Comparison of ENCODE assay signal across 8 mouse cellular contexts in the genomic region with DNA sequence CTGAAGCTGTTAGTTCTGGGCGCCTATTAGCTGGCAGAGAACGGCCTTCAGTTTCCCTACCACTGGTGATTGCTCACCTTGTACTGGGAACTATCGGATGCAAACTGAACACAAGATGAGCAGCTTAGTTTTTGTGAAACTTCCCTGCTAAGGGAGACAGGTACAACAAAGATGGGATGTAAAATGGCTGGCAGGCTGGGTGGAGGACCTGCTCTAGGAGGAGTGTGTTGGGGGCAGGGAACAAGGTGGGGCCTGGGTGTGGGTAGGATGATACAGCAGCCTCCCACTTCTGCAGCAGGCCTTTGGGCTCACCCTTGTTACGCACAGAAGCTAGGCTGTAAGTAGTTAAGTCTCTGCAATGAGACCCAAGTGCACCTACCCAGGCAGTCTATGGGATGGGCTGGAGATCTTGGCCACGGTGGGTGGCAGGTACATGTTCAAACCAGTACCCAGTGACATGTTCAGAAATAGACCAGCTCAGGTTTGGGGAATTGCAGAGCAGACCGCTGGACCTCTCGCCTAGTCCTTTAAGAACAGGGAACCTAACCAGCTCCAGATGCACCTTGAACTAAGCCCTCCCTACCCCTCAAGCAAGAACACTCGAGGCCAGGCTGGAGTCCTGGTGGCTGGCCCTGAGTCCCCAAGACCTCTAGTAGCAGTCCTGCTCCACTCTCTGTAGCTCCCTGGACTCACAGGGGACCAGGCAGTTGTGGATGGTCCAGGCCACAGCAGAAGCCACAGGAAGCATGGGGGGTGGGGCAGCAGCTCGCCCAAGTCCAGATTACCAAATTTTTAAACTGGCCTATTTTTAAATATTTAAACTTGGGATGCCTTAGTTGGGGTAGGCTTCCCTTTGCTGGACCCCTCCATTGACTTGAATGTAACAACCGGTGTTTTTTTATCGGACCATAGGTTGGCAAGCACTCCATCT. TPM values are rescaled to one million over a fixed set of nuclear protein-coding genes. Genes with fewer than 3 reads are reported as not detected.
DNase-seq lines count a peak whose midpoint lies in the region; ATAC-seq lines count a peak whose summit lies in the region.

No protein-coding gene starts in this region.

- no peak for DNase-seq in kidney, adult 11 months
- DNase-seq in Muller cell, postnatal 12 days (ENCODE audit: inconsistent ontology term) = peak; percentile 26
- DNase-seq in forebrain, embryonic 11.5 days (ENCODE audit: low spot score) = peak; percentile 61
- DNase-seq in limb, embryonic 11.5 days (ENCODE audit: low spot score) = peak; percentile 42
- DNase-seq in cerebellum, postnatal 14 days = no peak

- 56% methylated on average over 11 of the region's 11 CpGs for WGBS in kidney, embryonic 15.5 days
- WGBS in forebrain, embryonic 11.5 days = 72% methylated on average over 11 of the region's 11 CpGs
- 55% methylated on average over 11 of the region's 11 CpGs for WGBS in limb, embryonic 11.5 days
- 70% methylated on average over 11 of the region's 11 CpGs for WGBS in neural tube, embryonic 14.5 days

- H3K27me3 ChIP-seq in kidney, embryonic 15.5 days = no peaks in the 10 kb centered on the region
- H3K27me3 ChIP-seq in forebrain, embryonic 11.5 days (ENCODE audit: control insufficient read depth, insufficient read depth, low read length) = no peaks in the 10 kb centered on the region
- no peaks in the 10 kb centered on the region for H3K27me3 ChIP-seq in limb, embryonic 11.5 days (ENCODE audit: control insufficient read depth, insufficient read depth, low read length)
- peaks cover 2% of the 10 kb centered on the region; the same call in 1 of the 2 replicates for H3K27me3 ChIP-seq in neural tube, embryonic 14.5 days (ENCODE audit: control insufficient read depth, insufficient read depth, low read length)

- ATAC-seq in kidney, embryonic 15.5 days (replicated peaks; ENCODE audit: low FRiP score) = no peak
- no peak for ATAC-seq in forebrain, embryonic 11.5 days (replicated peaks; ENCODE audit: low FRiP score)
- ATAC-seq in limb, embryonic 11.5 days (ENCODE audit: insufficient number of reproducible peaks, low FRiP score, low TSS enrichment, low read depth) = no peak
- no peak for ATAC-seq in neural tube, embryonic 14.5 days (ENCODE audit: low read depth)
- no peak for ATAC-seq in activated CD4-positive, CD25-positive, alpha-beta regulatory T cell, adult 4 months

- H3K36me3 ChIP-seq in kidney, embryonic 15.5 days = peaks cover 57% of the 10 kb centered on the region
- peaks cover 13% of the 10 kb centered on the region; the same call in 1 of the 2 replicates for H3K36me3 ChIP-seq in forebrain, embryonic 11.5 days (ENCODE audit: control insufficient read depth, insufficient read depth, low read length)
- peaks cover 25% of the 10 kb centered on the region; the same call in 1 of the 2 replicates for H3K36me3 ChIP-seq in limb, embryonic 11.5 days (ENCODE audit: control insufficient read depth, insufficient read depth, low read length)
- H3K36me3 ChIP-seq in neural tube, embryonic 14.5 days (ENCODE audit: control insufficient read depth, insufficient read depth, low read length) = peaks cover 26% of the 10 kb centered on the region

- H3K27ac ChIP-seq in kidney, embryonic 15.5 days = peak overlapping the region; percentile 98
- H3K27ac ChIP-seq in forebrain, embryonic 11.5 days (ENCODE audit: low read depth, low read length) = peak overlapping the region; percentile 0; the same call in 1 of the 2 replicates
- peak overlapping the region; percentile 52; the same call in 1 of the 2 replicates for H3K27ac ChIP-seq in limb, embryonic 11.5 days (replicated peaks; ENCODE audit: low read depth, low read length)
- 0 out of 2 replicates have a peak overlapping the region, but pooled peaks have one; percentile 13 for H3K27ac ChIP-seq in neural tube, embryonic 14.5 days (ENCODE audit: low read depth, low read length)

- H3K9ac ChIP-seq in kidney, embryonic 15.5 days = no peak overlapping the region
- no peak overlapping the region for H3K9ac ChIP-seq in forebrain, embryonic 11.5 days (ENCODE audit: low read length)
- H3K9ac ChIP-seq in limb, embryonic 11.5 days (ENCODE audit: low read length) = no peak overlapping the region
- no peak overlapping the region; the same call in 1 of the 2 replicates for H3K9ac ChIP-seq in neural tube, embryonic 14.5 days (replicated peaks; ENCODE audit: low read depth, low read length)

- peak overlapping the region; percentile 96; the same call in 1 of the 2 replicates for H3K4me3 ChIP-seq in kidney, embryonic 15.5 days (replicated peaks)
- no peak overlapping the region for H3K4me3 ChIP-seq in forebrain, embryonic 11.5 days (ENCODE audit: low read depth, low read length)
- H3K4me3 ChIP-seq in limb, embryonic 11.5 days (ENCODE audit: low read depth, low read length) = 0 out of 2 replicates have a peak overlapping the region, but pooled peaks have one; percentile 10
- H3K4me3 ChIP-seq in neural tube, embryonic 14.5 days (ENCODE audit: low read depth, low read length) = no peak overlapping the region

- H3K4me1 ChIP-seq in kidney, embryonic 15.5 days = peaks cover 53% of the 10 kb centered on the region
- peaks cover 16% of the 10 kb centered on the region for H3K4me1 ChIP-seq in forebrain, embryonic 11.5 days (replicated peaks; ENCODE audit: control insufficient read depth, insufficient read depth, low read length)
- peaks cover 25% of the 10 kb centered on the region for H3K4me1 ChIP-seq in limb, embryonic 11.5 days (ENCODE audit: control insufficient read depth, insufficient read depth, low read length)
- peaks cover 30% of the 10 kb centered on the region for H3K4me1 ChIP-seq in neural tube, embryonic 14.5 days (ENCODE audit: control insufficient read depth, insufficient read depth, low read length)

- H3K4me2 ChIP-seq in kidney, embryonic 15.5 days = peak overlapping the region; percentile 88; the same call in 1 of the 2 replicates
- no peak overlapping the region for H3K4me2 ChIP-seq in forebrain, embryonic 11.5 days (ENCODE audit: low read depth, low read length, severe bottlenecking)
- no peak overlapping the region; the same call in none of the 2 replicates for H3K4me2 ChIP-seq in limb, embryonic 11.5 days (ENCODE audit: low read depth, severe bottlenecking)
- H3K4me2 ChIP-seq in neural tube, embryonic 14.5 days (ENCODE audit: low read depth, low read length) = 0 out of 2 replicates have a peak overlapping the region, but pooled peaks have one; percentile 66

- no peaks in the 10 kb centered on the region for H3K9me3 ChIP-seq in kidney, embryonic 15.5 days (replicated peaks)
- H3K9me3 ChIP-seq in forebrain, embryonic 11.5 days (ENCODE audit: control insufficient read depth, low read length) = no peaks in the 10 kb centered on the region
- H3K9me3 ChIP-seq in limb, embryonic 11.5 days (ENCODE audit: control insufficient read depth, low read length) = no peaks in the 10 kb centered on the region
- no peaks in the 10 kb centered on the region for H3K9me3 ChIP-seq in neural tube, embryonic 14.5 days (ENCODE audit: control insufficient read depth, low read length)

RNA-seq across cellular contexts. Expression of a gene that starts 3.5 kb away (rescaled TPM):
- polyA plus RNA-seq in kidney, embryonic 15.5 days (2015; fragmentation: Nextera tagmentation; extraction: Ambion mirVana) = 127 and 131 TPM in 2 replicates
- polyA plus RNA-seq in forebrain, embryonic 11.5 days (2014; fragmentation: Nextera tagmentation; extraction: Ambion mirVana) = 139 and 144 TPM in 2 replicates
- 110 and 125 TPM in 2 replicates for polyA plus RNA-seq in limb, embryonic 11.5 days (2014; fragmentation: Nextera tagmentation; extraction: Ambion mirVana)
- 110 and 112 TPM in 2 replicates for polyA plus RNA-seq in neural tube, embryonic 14.5 days (2014; fragmentation: Nextera tagmentation; extraction: Ambion mirVana)
- polyA plus RNA-seq in activated CD4-positive, CD25-positive, alpha-beta regulatory T cell, adult 4 months (2017; shearing (Covaris generic)) = 10 to 100 TPM; 74.4 to 88.7 TPM

RNA-seq across cellular contexts. Expression of a gene that starts 5.6 kb away (rescaled TPM):
- 57.3 and 58.8 TPM in 2 replicates for polyA plus RNA-seq in kidney, embryonic 15.5 days (2015; fragmentation: Nextera tagmentation; extraction: Ambion mirVana)
- 69.1 and 69.4 TPM in 2 replicates for polyA plus RNA-seq in forebrain, embryonic 11.5 days (2014; fragmentation: Nextera tagmentation; extraction: Ambion mirVana)
- polyA plus RNA-seq in limb, embryonic 11.5 days (2014; fragmentation: Nextera tagmentation; extraction: Ambion mirVana) = 74.7 and 79.0 TPM in 2 replicates
- polyA plus RNA-seq in neural tube, embryonic 14.5 days (2014; fragmentation: Nextera tagmentation; extraction: Ambion mirVana) = 74.5 and 84.0 TPM in 2 replicates
- 10 to 100 TPM; 18.9 to 21.6 TPM for polyA plus RNA-seq in activated CD4-positive, CD25-positive, alpha-beta regulatory T cell, adult 4 months (2017; shearing (Covaris generic))

RNA-seq across cellular contexts. Expression of a gene that starts 22.9 kb away (rescaled TPM):
- polyA plus RNA-seq in kidney, embryonic 15.5 days (2015; fragmentation: Nextera tagmentation; extraction: Ambion mirVana) = not detected in 2 replicates
- not detected in 2 replicates for polyA plus RNA-seq in forebrain, embryonic 11.5 days (2014; fragmentation: Nextera tagmentation; extraction: Ambion mirVana)
- not detected in 2 replicates for polyA plus RNA-seq in limb, embryonic 11.5 days (2014; fragmentation: Nextera tagmentation; extraction: Ambion mirVana)
- polyA plus RNA-seq in neural tube, embryonic 14.5 days (2014; fragmentation: Nextera tagmentation; extraction: Ambion mirVana) = not detected in 2 replicates
- polyA plus RNA-seq in activated CD4-positive, CD25-positive, alpha-beta regulatory T cell, adult 4 months (2017; shearing (Covaris generic)) = not detected

RNA-seq across cellular contexts. Expression of a gene that starts 24.7 kb away (rescaled TPM):
- polyA plus RNA-seq in kidney, embryonic 15.5 days (2015; fragmentation: Nextera tagmentation; extraction: Ambion mirVana) = 35.3 and 37.6 TPM in 2 replicates
- polyA plus RNA-seq in forebrain, embryonic 11.5 days (2014; fragmentation: Nextera tagmentation; extraction: Ambion mirVana) = 47.0 and 47.1 TPM in 2 replicates
- polyA plus RNA-seq in limb, embryonic 11.5 days (2014; fragmentation: Nextera tagmentation; extraction: Ambion mirVana) = 33.8 and 36.7 TPM in 2 replicates
- 35.8 and 41.5 TPM in 2 replicates for polyA plus RNA-seq in neural tube, embryonic 14.5 days (2014; fragmentation: Nextera tagmentation; extraction: Ambion mirVana)
- 10 to 100 TPM; 29.3 to 37.0 TPM for polyA plus RNA-seq in activated CD4-positive, CD25-positive, alpha-beta regulatory T cell, adult 4 months (2017; shearing (Covaris generic))

RNA-seq across cellular contexts. Expression of a gene that starts 28.5 kb away (rescaled TPM):
- 0.03 TPM in 1 of 2 replicates, not detected in the other for polyA plus RNA-seq in kidney, embryonic 15.5 days (2015; fragmentation: Nextera tagmentation; extraction: Ambion mirVana)
- polyA plus RNA-seq in forebrain, embryonic 11.5 days (2014; fragmentation: Nextera tagmentation; extraction: Ambion mirVana) = 0.12 and 0.17 TPM in 2 replicates
- 0.01 TPM in 1 of 2 replicates, not detected in the other for polyA plus RNA-seq in limb, embryonic 11.5 days (2014; fragmentation: Nextera tagmentation; extraction: Ambion mirVana)
- polyA plus RNA-seq in neural tube, embryonic 14.5 days (2014; fragmentation: Nextera tagmentation; extraction: Ambion mirVana) = 0.71 and 0.95 TPM in 2 replicates
- under 1 TPM; 0.09 to 0.11 TPM for polyA plus RNA-seq in activated CD4-positive, CD25-positive, alpha-beta regulatory T cell, adult 4 months (2017; shearing (Covaris generic))

Comparison
In these comparisons a context has a peak if more than half of its experiments do, and no peak if none do; other contexts are left out.
1. H3K27ac ChIP-seq: peak in every context shown above with its lines; median percentile 98 in kidney, embryonic 15.5 days; 52 in limb, embryonic 11.5 days; 13 in neural tube, embryonic 14.5 days; 0 in forebrain, embryonic 11.5 days.
2. H3K4me2 ChIP-seq: peak in kidney, embryonic 15.5 days (single experiment) and neural tube, embryonic 14.5 days (single experiment); none in forebrain, embryonic 11.5 days (single experiment) and limb, embryonic 11.5 days (single experiment).
3. H3K4me3 ChIP-seq: peak in kidney, embryonic 15.5 days (single experiment) and limb, embryonic 11.5 days (single experiment); none in forebrain, embryonic 11.5 days (single experiment) and neural tube, embryonic 14.5 days (single experiment).
4. DNase-seq: peak in Muller cell, postnatal 12 days (single experiment), forebrain, embryonic 11.5 days (single experiment) and limb, embryonic 11.5 days (single experiment); none in kidney, adult 11 months (single experiment) and cerebellum, postnatal 14 days (0 of 2).